Mouse (Mus musculus): ENCODE results near the gene Tlr8. TPM values are rescaled to one million over a fixed set of nuclear protein-coding genes. Genes with fewer than 3 reads are reported as not detected.
A peak's percentile ranks its signal among the peaks of the same experiment; 100 is the strongest.

Tlr8 gene
- polyA plus RNA-seq, 1 experiment from 2014 or later = 0.08 TPM

GRCm38 (mm10) chrX:167227138-167227537 lies 37.0 kb downstream of the Tlr8 start:
- 89% methylated on average over 7 of the region's 7 CpGs for WGBS
- H3K36me3 ChIP-seq (ENCODE audit: poor library complexity, severe bottlenecking) = no peaks in the 10 kb centered on the region
- H3K4me3 ChIP-seq = no peak overlapping the region
- H3K9me3 ChIP-seq (replicated peaks) = no peaks in the 10 kb centered on the region
- H3K27ac ChIP-seq = no peak overlapping the region
- H3K9ac ChIP-seq = no peak overlapping the region
- 0 out of 2 replicates have a peak, but pooled peaks cover 3% of the 10 kb centered on the region for H3K4me1 ChIP-seq
- no peaks in the 10 kb centered on the region; the same call in 1 of the 2 replicates for H3K27me3 ChIP-seq
- no peak overlapping the region for H3K4me2 ChIP-seq
- no peak for ATAC-seq

GRCm38 (mm10) chrX:167226570-167226969 lies 37.6 kb downstream of the Tlr8 start:
- Histone ChIP-seq H3K36me3 (ENCODE audit: poor library complexity, severe bottlenecking) (no peaks in the 10 kb centered on the region), H3K4me1 (0 out of 2 replicates have a peak, but pooled peaks cover 3% of the 10 kb centered on the region), H3K9me3 (replicated peaks) (no peaks in the 10 kb centered on the region), H3K27me3 (no peaks in the 10 kb centered on the region), H3K27ac (no peak overlapping the region), H3K9ac (no peak overlapping the region), H3K4me2 (no peak overlapping the region), H3K4me3 (no peak overlapping the region)
- WGBS = 87% methylated on average over 5 of the region's 5 CpGs
- ATAC-seq = no peak

- Histone ChIP-seq H3K4me3 (no peak overlapping the region), H3K36me3 (ENCODE audit: poor library complexity, severe bottlenecking) (no peaks in the 10 kb centered on the region), H3K27ac (peak overlapping the region; percentile 57), H3K9me3 (replicated peaks) (no peaks in the 10 kb centered on the region), H3K9ac (no peak overlapping the region), H3K4me2 (peak overlapping the region; percentile 18; the same call in 1 of the 2 replicates), H3K4me1 (0 out of 2 replicates have a peak, but pooled peaks cover 10% of the 10 kb centered on the region), H3K27me3 (no peaks in the 10 kb centered on the region)
- ATAC-seq = peak; percentile 49
- WGBS = 23% methylated on average over 8 of the region's 8 CpGs
These were observed 51.4 kb downstream of the Tlr8 start for GRCm38 (mm10) chrX:167212707-167213106.

- no peaks in the 10 kb centered on the region for H3K27me3 ChIP-seq
- H3K9ac ChIP-seq = no peak overlapping the region
- H3K9me3 ChIP-seq (replicated peaks) = no peaks in the 10 kb centered on the region
- ATAC-seq = peak; percentile 1; the same call in 1 of the 2 replicates
- H3K4me1 ChIP-seq = 0 out of 2 replicates have a peak, but pooled peaks cover 10% of the 10 kb centered on the region
- peaks cover 3% of the 10 kb centered on the region for H3K36me3 ChIP-seq (ENCODE audit: poor library complexity, severe bottlenecking)
- H3K4me3 ChIP-seq = no peak overlapping the region
- H3K27ac ChIP-seq = peak overlapping the region; percentile 57
- H3K4me2 ChIP-seq = peak overlapping the region; percentile 18
- WGBS = 35% methylated on average over 9 of the region's 9 CpGs
These were observed 52.1 kb downstream of the Tlr8 start for GRCm38 (mm10) chrX:167211871-167212555.

- ATAC-seq = no peak
- WGBS = 46% methylated on average over 6 of the region's 6 CpGs
- Histone ChIP-seq H3K36me3 (ENCODE audit: poor library complexity, severe bottlenecking) (peaks cover 8% of the 10 kb centered on the region), H3K9me3 (replicated peaks) (no peaks in the 10 kb centered on the region), H3K4me3 (no peak overlapping the region), H3K27me3 (no peaks in the 10 kb centered on the region), H3K27ac (no peak overlapping the region; the same call in 1 of the 2 replicates), H3K9ac (no peak overlapping the region), H3K4me1 (0 out of 2 replicates have a peak, but pooled peaks cover 10% of the 10 kb centered on the region), H3K4me2 (peak overlapping the region; percentile 60)
These were observed 53.8 kb downstream of the Tlr8 start for GRCm38 (mm10) chrX:167210319-167210728.

GRCm38 (mm10) chrX:167209828-167210227 lies 54.3 kb downstream of the Tlr8 start:
- Histone ChIP-seq H3K9me3 (replicated peaks) (no peaks in the 10 kb centered on the region), H3K4me2 (peak overlapping the region; percentile 60), H3K36me3 (ENCODE audit: poor library complexity, severe bottlenecking) (peaks cover 8% of the 10 kb centered on the region), H3K9ac (peak overlapping the region; percentile 88), H3K4me1 (0 out of 2 replicates have a peak, but pooled peaks cover 10% of the 10 kb centered on the region), H3K4me3 (peak overlapping the region; percentile 57), H3K27ac (peak overlapping the region; percentile 83), H3K27me3 (no peaks in the 10 kb centered on the region)
- no peak for ATAC-seq
- 61% methylated on average over 8 of the region's 8 CpGs for WGBS

- peak within 1 kb of the TSS; percentile 68 for H3K4me2 ChIP-seq
- H3K9ac ChIP-seq = peak within 1 kb of the TSS; percentile 88
- H3K4me3 ChIP-seq = peak within 1 kb of the TSS; percentile 57
- H3K27me3 ChIP-seq = no peaks in the 10 kb centered on the region
- 11% methylated on average over 38 of the region's 39 CpGs for WGBS
- peak; percentile 92 for ATAC-seq
- H3K36me3 ChIP-seq (ENCODE audit: poor library complexity, severe bottlenecking) = peaks cover 8% of the 10 kb centered on the region
- 0 out of 2 replicates have a peak, but pooled peaks cover 10% of the 10 kb centered on the region for H3K4me1 ChIP-seq
- H3K9me3 ChIP-seq (replicated peaks) = no peaks in the 10 kb centered on the region
- H3K27ac ChIP-seq = peak within 1 kb of the TSS; percentile 96
These were observed 55.0 kb downstream of the Tlr8 start, which contains the start of gene Tmsb4x for GRCm38 (mm10) chrX:167208978-167209754. Gene Tmsb4x, minus strand, starts transcription at chrX:167209315.

- peak; percentile 28; the same call in 1 of the 2 replicates for ATAC-seq
- Histone ChIP-seq H3K4me1 (0 out of 2 replicates have a peak, but pooled peaks cover 10% of the 10 kb centered on the region), H3K9me3 (replicated peaks) (no peaks in the 10 kb centered on the region), H3K9ac (peak overlapping the region; percentile 88), H3K27me3 (no peaks in the 10 kb centered on the region), H3K27ac (peak overlapping the region; percentile 96), H3K4me2 (peak overlapping the region; percentile 68), H3K4me3 (peak overlapping the region; percentile 57), H3K36me3 (ENCODE audit: poor library complexity, severe bottlenecking) (peaks cover 8% of the 10 kb centered on the region)
- 18% methylated on average over 16 of the region's 16 CpGs for WGBS
These were observed 55.7 kb downstream of the Tlr8 start for GRCm38 (mm10) chrX:167208506-167208820.

GRCm38 (mm10) chrX:167207741-167208505 lies 56.2 kb downstream of the Tlr8 start:
- H3K36me3 ChIP-seq (ENCODE audit: poor library complexity, severe bottlenecking) = peaks cover 8% of the 10 kb centered on the region
- ATAC-seq = peak; percentile 42; the same call in 1 of the 2 replicates
- H3K9me3 ChIP-seq (replicated peaks) = no peaks in the 10 kb centered on the region
- H3K4me3 ChIP-seq = peak overlapping the region; percentile 57
- H3K27me3 ChIP-seq = peaks cover under 1% of the 10 kb centered on the region; the same call in 1 of the 2 replicates
- H3K4me2 ChIP-seq = peak overlapping the region; percentile 68
- WGBS = 25% methylated on average over 24 of the region's 25 CpGs
- peak overlapping the region; percentile 88 for H3K9ac ChIP-seq
- H3K4me1 ChIP-seq = 0 out of 2 replicates have a peak, but pooled peaks cover 9% of the 10 kb centered on the region
- H3K27ac ChIP-seq = peak overlapping the region; percentile 96

GRCm38 (mm10) chrX:167205813-167206520 lies 58.2 kb downstream of the Tlr8 start:
- Histone ChIP-seq H3K36me3 (ENCODE audit: poor library complexity, severe bottlenecking) (peaks cover 8% of the 10 kb centered on the region), H3K4me3 (peak overlapping the region; percentile 57; the same call in 1 of the 2 replicates), H3K27ac (no peak overlapping the region), H3K27me3 (peaks cover 4% of the 10 kb centered on the region; the same call in 1 of the 2 replicates), H3K9ac (no peak overlapping the region), H3K4me2 (peak overlapping the region; percentile 68), H3K9me3 (replicated peaks) (no peaks in the 10 kb centered on the region), H3K4me1 (no peaks in the 10 kb centered on the region)
- ATAC-seq = peak; percentile 28; the same call in 1 of the 2 replicates
- 53% methylated on average over 8 of the region's 8 CpGs for WGBS

GRCm38 (mm10) chrX:167201365-167201764 lies 62.8 kb downstream of the Tlr8 start:
- H3K36me3 ChIP-seq (ENCODE audit: poor library complexity, severe bottlenecking) = no peaks in the 10 kb centered on the region
- no peaks in the 10 kb centered on the region for H3K9me3 ChIP-seq (replicated peaks)
- H3K4me3 ChIP-seq = no peak overlapping the region
- 90% methylated on average over 2 of the region's 2 CpGs for WGBS
- no peak overlapping the region for H3K4me2 ChIP-seq
- H3K9ac ChIP-seq = no peak overlapping the region
- no peak for ATAC-seq
- peaks cover 9% of the 10 kb centered on the region; the same call in 1 of the 2 replicates for H3K27me3 ChIP-seq
- H3K4me1 ChIP-seq = no peaks in the 10 kb centered on the region
- H3K27ac ChIP-seq = no peak overlapping the region
